Mouse (Mus musculus): Measurements from ENCODE around the gene Adora3. TPM values are rescaled to one million over a fixed set of nuclear protein-coding genes. Genes with fewer than 3 reads are reported as not detected.

The Adora3 gene
- polyA plus RNA-seq, 1 experiment: 0.39 TPM

- peaks cover 3% of the 10 kb centered on the region; the same call in 1 of the 2 replicates for H3K4me1 ChIP-seq (ENCODE audit: control insufficient read depth, insufficient read depth, insufficient read length, low read length)
- whole genome bisulfite sequencing: 75% methylated on average over 6 of the region's 6 CpGs
- no peaks in the 10 kb centered on the region for H3K27me3 ChIP-seq (ENCODE audit: control insufficient read depth, insufficient read depth, low read length)
- TF ChIP-seq POLR2A (IDR thresholded peaks at IDR 0.05; ENCODE audit: low read depth, low read length) (no peak), CTCF (IDR thresholded peaks at IDR 0.05; ENCODE audit: extremely low read depth, insufficient read length, insufficient replicate concordance, low read depth, low read length) (no peak)
- H3K36me3 ChIP-seq (ENCODE audit: control insufficient read depth, insufficient read depth, low read length): no peaks in the 10 kb centered on the region
- H3K4me3 ChIP-seq (ENCODE audit: low read depth, low read length): no peak overlapping the region
- peak overlapping the region; percentile 45 for H3K27ac ChIP-seq (ENCODE audit: insufficient read depth, low read depth, low read length)
Measured at GRCm38 (mm10) chr3:105900266-105900665, 29.6 kb downstream of the Adora3 start.

- Histone ChIP-seq H3K4me3 (ENCODE audit: low read depth, low read length) (no peak overlapping the region), H3K27me3 (ENCODE audit: control insufficient read depth, insufficient read depth, low read length) (no peaks in the 10 kb centered on the region), H3K36me3 (ENCODE audit: control insufficient read depth, insufficient read depth, low read length) (no peaks in the 10 kb centered on the region), H3K4me1 (ENCODE audit: control insufficient read depth, insufficient read depth, insufficient read length, low read length) (no peaks in the 10 kb centered on the region), H3K27ac (ENCODE audit: insufficient read depth, low read depth, low read length) (peak overlapping the region; percentile 45)
- TF ChIP-seq POLR2A (IDR thresholded peaks at IDR 0.05; ENCODE audit: low read depth, low read length) (no peak), CTCF (IDR thresholded peaks at IDR 0.05; ENCODE audit: extremely low read depth, insufficient read length, insufficient replicate concordance, low read depth, low read length) (no peak)
- 76% methylated on average over 3 of the region's 3 CpGs for WGBS
Measured at GRCm38 (mm10) chr3:105900716-105901115, 30.1 kb downstream of the Adora3 start.

GRCm38 (mm10) chr3:105901468-105901867 lies 30.8 kb downstream of the Adora3 start:
- H3K27me3 ChIP-seq (ENCODE audit: control insufficient read depth, insufficient read depth, low read length): no peaks in the 10 kb centered on the region
- TF ChIP-seq CTCF (IDR thresholded peaks at IDR 0.05; ENCODE audit: extremely low read depth, insufficient read length, insufficient replicate concordance, low read depth, low read length): no peak
- TF ChIP-seq POLR2A (IDR thresholded peaks at IDR 0.05; ENCODE audit: low read depth, low read length): no peak
- WGBS: 64% methylated on average over 4 of the region's 4 CpGs

GRCm38 (mm10) chr3:105904213-105904612 lies 33.6 kb downstream of the Adora3 start:
- Histone ChIP-seq H3K4me1 (ENCODE audit: control insufficient read depth, insufficient read depth, insufficient read length, low read length) (no peaks in the 10 kb centered on the region), H3K27me3 (ENCODE audit: control insufficient read depth, insufficient read depth, low read length) (no peaks in the 10 kb centered on the region), H3K36me3 (ENCODE audit: control insufficient read depth, insufficient read depth, low read length) (no peaks in the 10 kb centered on the region), H3K27ac (ENCODE audit: insufficient read depth, low read depth, low read length) (no peak overlapping the region), H3K4me3 (ENCODE audit: low read depth, low read length) (peak overlapping the region; percentile 37; the same call in 1 of the 2 replicates)
- TF ChIP-seq CTCF (IDR thresholded peaks at IDR 0.05; ENCODE audit: extremely low read depth, insufficient read length, insufficient replicate concordance, low read depth, low read length) (no peak), POLR2A (IDR thresholded peaks at IDR 0.05; ENCODE audit: low read depth, low read length) (no peak)
- 38% methylated on average over 4 of the region's 4 CpGs for WGBS

More at GRCm38 (mm10) chr3:105901468-105901867, 30.8 kb downstream of the Adora3 start:
- no peaks in the 10 kb centered on the region for H3K4me1 ChIP-seq (ENCODE audit: control insufficient read depth, insufficient read depth, insufficient read length, low read length)
- H3K36me3 ChIP-seq (ENCODE audit: control insufficient read depth, insufficient read depth, low read length): no peaks in the 10 kb centered on the region
- no peak overlapping the region for H3K4me3 ChIP-seq (ENCODE audit: low read depth, low read length)
- H3K27ac ChIP-seq (ENCODE audit: insufficient read depth, low read depth, low read length): no peak overlapping the region

GRCm38 (mm10) chr3:105904721-105905120 lies 34.1 kb downstream of the Adora3 start:
- Histone ChIP-seq H3K36me3 (ENCODE audit: control insufficient read depth, insufficient read depth, low read length) (no peaks in the 10 kb centered on the region), H3K27me3 (ENCODE audit: control insufficient read depth, insufficient read depth, low read length) (no peaks in the 10 kb centered on the region), H3K4me1 (ENCODE audit: control insufficient read depth, insufficient read depth, insufficient read length, low read length) (no peaks in the 10 kb centered on the region), H3K27ac (ENCODE audit: insufficient read depth, low read depth, low read length) (no peak overlapping the region), H3K4me3 (ENCODE audit: low read depth, low read length) (peak overlapping the region; percentile 37)
- WGBS: 90% methylated on average over 9 of the region's 9 CpGs
- TF ChIP-seq POLR2A (IDR thresholded peaks at IDR 0.05; ENCODE audit: low read depth, low read length) (no peak), CTCF (IDR thresholded peaks at IDR 0.05; ENCODE audit: extremely low read depth, insufficient read length, insufficient replicate concordance, low read depth, low read length) (no peak)

- Histone ChIP-seq H3K27me3 (ENCODE audit: control insufficient read depth, insufficient read depth, low read length) (no peaks in the 10 kb centered on the region), H3K27ac (ENCODE audit: insufficient read depth, low read depth, low read length) (no peak overlapping the region), H3K4me3 (ENCODE audit: low read depth, low read length) (no peak overlapping the region), H3K36me3 (ENCODE audit: control insufficient read depth, insufficient read depth, low read length) (no peaks in the 10 kb centered on the region), H3K4me1 (ENCODE audit: control insufficient read depth, insufficient read depth, insufficient read length, low read length) (no peaks in the 10 kb centered on the region)
- TF ChIP-seq CTCF (IDR thresholded peaks at IDR 0.05; ENCODE audit: extremely low read depth, insufficient read length, insufficient replicate concordance, low read depth, low read length) (no peak), POLR2A (IDR thresholded peaks at IDR 0.05; ENCODE audit: low read depth, low read length) (no peak)
- WGBS: 29% methylated on average over 9 of the region's 9 CpGs
Measured at GRCm38 (mm10) chr3:105907956-105908655, 37.4 kb downstream of the Adora3 start.

- no peak overlapping the region for H3K27ac ChIP-seq (ENCODE audit: insufficient read depth, low read depth, low read length)
- H3K4me1 ChIP-seq (ENCODE audit: control insufficient read depth, insufficient read depth, insufficient read length, low read length): no peaks in the 10 kb centered on the region
- no peak overlapping the region for H3K4me3 ChIP-seq (ENCODE audit: low read depth, low read length)
- no peaks in the 10 kb centered on the region for H3K27me3 ChIP-seq (ENCODE audit: control insufficient read depth, insufficient read depth, low read length)
- H3K36me3 ChIP-seq (ENCODE audit: control insufficient read depth, insufficient read depth, low read length): no peaks in the 10 kb centered on the region
- TF ChIP-seq POLR2A (IDR thresholded peaks at IDR 0.05; ENCODE audit: low read depth, low read length) (no peak), CTCF (IDR thresholded peaks at IDR 0.05; ENCODE audit: extremely low read depth, insufficient read length, insufficient replicate concordance, low read depth, low read length) (no peak)
- 89% methylated on average over 4 of the region's 4 CpGs for WGBS
Measured at GRCm38 (mm10) chr3:105908976-105909375, 38.3 kb downstream of the Adora3 start.
